Mouse (Mus musculus): ENCODE measurements around the gene Adprm.

The Adprm gene

DNA sequence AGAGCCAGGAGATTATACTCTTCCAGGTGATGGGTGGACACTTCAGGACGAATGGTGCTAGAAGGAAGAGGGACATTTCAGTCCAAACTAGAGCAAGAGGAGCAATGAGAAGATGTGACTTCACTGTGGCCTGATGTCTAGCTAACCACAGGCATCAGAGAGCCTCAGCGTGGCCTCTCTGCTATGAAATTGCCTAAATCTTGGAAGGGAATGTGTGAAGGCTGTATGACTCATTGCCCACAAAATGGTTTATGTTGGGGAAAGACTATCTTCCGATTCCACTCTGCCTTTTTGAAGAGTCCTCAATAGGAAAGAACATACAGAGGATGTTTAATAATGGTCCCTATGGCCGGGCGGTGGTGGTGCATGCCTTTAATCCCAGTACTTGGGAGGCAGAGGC is 24.4 kb upstream of the Adprm start:
- no peak for DNase-seq (ENCODE audit: low spot score in 2 of 2)

GRCm38 (mm10) chr11:67075036-67075435 is 22.6 kb upstream of the Adprm start:
- no peak for DNase-seq (ENCODE audit: low spot score in 2 of 2)

GRCm38 (mm10) chr11:67072615-67073130 is 20.3 kb upstream of the Adprm start:
- no peak for DNase-seq (ENCODE audit: low spot score in 2 of 2)

- DNase-seq (ENCODE audit: low spot score in 2 of 2): no peak
These were observed 15.3 kb upstream of the Adprm start for GRCm38 (mm10) chr11:67067741-67068140.

DNA sequence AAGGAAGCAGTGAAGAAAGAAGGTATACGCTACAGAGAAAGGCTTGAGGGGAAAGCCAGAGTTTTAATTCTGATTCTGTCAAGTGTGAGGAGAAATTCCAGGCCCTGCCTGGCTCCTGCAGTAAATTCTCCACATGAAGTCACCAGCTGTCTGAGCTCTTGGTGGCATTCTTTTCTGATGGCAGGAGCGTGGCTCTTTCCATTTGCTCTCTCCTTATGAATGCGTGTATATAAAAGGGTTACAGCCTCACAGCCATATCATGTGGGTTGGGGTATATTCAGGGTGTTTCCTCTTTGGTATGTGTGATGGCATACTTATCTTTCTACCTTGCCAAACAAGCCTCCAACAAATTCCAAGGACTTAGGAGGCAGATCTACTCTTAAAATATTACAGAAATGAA is 10.3 kb upstream of the Adprm start:
- DNase-seq (ENCODE audit: low spot score in 2 of 2): no peak

DNA sequence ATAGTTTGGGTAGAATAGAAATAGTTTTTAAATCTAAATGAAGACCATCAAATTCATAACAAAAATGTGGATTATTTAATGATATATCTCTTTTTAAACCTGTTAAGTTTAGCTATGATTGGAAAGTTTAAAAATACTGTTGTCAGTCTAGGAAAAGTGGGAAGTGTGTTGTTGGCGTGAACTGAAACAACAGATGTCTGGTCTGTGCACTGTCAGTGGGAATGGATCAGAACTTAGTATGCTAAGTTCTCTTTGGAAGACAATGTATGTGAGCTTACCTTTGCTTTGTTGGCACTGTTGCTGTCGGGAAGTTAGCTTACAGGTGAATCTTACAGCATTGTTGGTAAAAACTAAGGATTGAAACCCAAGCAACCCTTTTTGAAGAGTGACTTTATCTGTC is 8.9 kb upstream of the Adprm start:
- no peak for DNase-seq (ENCODE audit: low spot score in 2 of 2)

DNA sequence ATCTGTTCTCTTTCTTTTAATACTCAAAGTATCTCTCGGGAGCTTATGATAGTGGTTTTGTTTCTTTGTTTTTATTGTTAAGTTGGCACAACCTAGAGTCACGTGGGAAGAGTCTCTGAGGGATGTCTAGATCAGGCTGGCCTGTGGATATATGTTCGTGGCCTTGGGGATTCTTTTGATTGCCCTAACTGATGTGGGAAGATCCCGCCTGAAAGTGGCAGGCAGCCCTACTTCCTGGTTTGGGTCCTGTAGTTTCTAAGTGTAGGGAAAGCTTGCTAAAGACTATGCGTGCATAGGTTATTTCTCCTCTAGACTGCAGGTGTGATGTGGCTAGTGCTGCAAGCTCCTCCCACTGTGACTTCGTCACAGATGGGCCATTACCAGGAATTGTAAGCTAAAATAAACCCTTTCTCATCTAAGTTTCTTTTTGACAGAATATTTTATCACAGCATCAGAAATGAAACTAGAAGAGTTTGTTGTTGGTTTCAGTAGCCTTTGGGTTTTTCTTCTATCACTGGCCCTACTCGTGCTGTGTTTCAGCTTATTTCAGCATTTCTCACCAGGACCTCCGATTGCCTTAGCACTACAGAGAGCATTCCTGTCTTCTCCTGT is 2.5 kb upstream of the Adprm start:
- DNase-seq (ENCODE audit: low spot score in 2 of 2): no peak

- DNase-seq (ENCODE audit: low spot score in 2 of 2): no peak
These were observed 596 bp downstream of the Adprm start for GRCm38 (mm10) chr11:67051676-67052320.

DNA sequence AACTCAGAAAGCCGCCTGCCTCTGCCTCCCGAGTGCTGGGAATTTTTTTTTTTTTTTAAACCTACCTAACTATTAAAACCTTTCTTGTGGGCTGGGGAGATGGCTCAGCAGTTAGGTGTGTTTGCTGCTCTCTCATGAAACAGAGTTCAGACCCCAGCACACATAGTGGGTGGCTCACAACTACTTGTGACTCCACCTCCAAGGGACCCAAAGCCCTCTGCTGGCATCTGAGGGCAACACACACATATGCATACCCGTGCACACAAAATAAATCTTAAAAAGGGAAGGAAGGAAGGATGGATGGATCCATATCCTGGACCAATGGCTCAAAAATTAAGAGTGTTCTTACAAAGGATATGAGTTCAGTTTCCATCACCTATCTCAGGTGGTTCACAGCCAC is 3.1 kb downstream of the Adprm start:
- no peak for DNase-seq (ENCODE audit: low spot score in 2 of 2)

GRCm38 (mm10) chr11:67048496-67048895 is 3.9 kb downstream of the Adprm start:
- DNase-seq (ENCODE audit: low spot score in 2 of 2): no peak

GRCm38 (mm10) chr11:67047199-67047598 is 5.2 kb downstream of the Adprm start:
- DNase-seq (ENCODE audit: low spot score in 2 of 2): no peak

DNA sequence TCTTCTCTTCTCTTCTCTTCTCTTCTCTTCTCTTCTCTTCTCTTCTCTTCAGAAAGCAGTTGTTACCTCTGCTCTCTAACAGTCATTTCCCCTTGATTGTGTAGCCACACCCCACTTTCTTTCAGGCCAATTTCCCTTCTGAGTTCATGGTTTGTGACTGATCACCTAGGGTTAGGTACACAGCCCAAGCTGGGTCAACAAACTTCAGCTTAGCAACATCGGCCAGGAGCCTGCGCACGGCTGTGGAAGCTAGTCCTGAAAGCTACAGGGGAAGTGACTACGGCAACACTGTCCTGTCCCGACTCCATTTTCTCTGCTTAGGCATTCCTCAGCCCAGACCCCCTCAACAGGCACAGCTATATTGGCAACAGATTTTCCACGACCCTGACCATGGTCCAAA is 7.4 kb downstream of the Adprm start:
- DNase-seq (ENCODE audit: low spot score in 2 of 2): no peak

DNA sequence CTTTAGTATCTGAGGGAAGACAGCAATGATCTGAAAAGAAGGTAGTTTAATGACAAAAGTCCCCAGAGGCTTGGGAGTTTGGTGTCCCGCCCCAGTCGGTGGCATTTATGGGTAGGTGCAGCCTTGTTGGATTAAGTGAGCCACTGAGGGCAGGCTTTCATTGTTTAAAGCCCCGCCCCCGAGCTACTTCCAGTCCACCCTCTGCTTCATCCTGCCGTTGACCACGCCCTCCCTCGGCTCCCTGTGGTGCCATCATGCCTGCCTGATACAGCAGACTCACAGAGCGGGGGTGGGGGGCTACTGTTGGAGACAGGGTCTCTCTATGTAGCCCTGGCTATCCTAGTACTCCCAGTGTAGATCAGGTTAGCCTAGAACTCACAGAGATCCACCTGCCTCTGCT is 9.4 kb downstream of the Adprm start:
- no peak for DNase-seq (ENCODE audit: low spot score in 2 of 2)

- DNase-seq (ENCODE audit: low spot score in 2 of 2): no peak
These were observed 11.9 kb downstream of the Adprm start for GRCm38 (mm10) chr11:67040483-67040882.

DNA sequence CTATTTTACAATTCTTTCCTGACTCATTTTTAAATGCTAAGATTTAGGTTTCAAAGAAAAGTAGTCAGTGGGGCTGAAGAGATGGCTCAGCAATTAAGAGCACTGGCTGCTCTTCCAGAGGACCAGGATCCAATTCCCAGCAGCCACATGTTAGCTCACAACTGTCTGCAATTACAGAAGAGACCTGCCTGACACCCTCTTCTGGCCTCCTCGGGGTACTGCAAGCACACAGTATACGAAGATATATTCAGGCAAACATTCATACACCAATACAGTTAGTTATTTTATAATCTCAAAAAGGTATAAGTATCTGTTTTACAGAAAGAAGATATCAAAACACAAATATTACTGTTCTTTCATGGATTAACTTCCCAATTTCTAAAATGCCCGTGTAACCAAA is 12.6 kb downstream of the Adprm start:
- no peak for DNase-seq (ENCODE audit: low spot score in 2 of 2)

DNA sequence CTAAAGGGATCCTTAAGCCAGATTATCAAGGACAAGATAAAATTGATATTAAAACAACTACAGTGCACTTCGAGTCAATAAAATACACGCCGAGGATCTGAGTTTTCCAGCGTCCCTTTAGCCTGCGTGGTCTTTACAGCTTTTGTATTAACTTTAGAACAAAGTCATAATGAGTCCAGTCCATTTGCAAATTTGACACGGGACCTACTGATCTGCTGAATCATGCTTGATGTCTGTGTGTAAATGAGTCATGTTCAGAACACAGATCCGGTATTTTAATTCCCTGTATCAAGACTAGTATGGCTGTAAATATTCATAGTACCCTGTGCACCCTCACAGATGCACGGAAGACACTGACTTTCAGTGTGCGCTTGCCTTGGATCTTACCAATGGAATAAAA is 15.5 kb downstream of the Adprm start:
- no peak for DNase-seq (ENCODE audit: low spot score in 2 of 2)

GRCm38 (mm10) chr11:67036229-67036628 is 16.2 kb downstream of the Adprm start:
- DNase-seq (ENCODE audit: low spot score in 2 of 2): no peak

DNA sequence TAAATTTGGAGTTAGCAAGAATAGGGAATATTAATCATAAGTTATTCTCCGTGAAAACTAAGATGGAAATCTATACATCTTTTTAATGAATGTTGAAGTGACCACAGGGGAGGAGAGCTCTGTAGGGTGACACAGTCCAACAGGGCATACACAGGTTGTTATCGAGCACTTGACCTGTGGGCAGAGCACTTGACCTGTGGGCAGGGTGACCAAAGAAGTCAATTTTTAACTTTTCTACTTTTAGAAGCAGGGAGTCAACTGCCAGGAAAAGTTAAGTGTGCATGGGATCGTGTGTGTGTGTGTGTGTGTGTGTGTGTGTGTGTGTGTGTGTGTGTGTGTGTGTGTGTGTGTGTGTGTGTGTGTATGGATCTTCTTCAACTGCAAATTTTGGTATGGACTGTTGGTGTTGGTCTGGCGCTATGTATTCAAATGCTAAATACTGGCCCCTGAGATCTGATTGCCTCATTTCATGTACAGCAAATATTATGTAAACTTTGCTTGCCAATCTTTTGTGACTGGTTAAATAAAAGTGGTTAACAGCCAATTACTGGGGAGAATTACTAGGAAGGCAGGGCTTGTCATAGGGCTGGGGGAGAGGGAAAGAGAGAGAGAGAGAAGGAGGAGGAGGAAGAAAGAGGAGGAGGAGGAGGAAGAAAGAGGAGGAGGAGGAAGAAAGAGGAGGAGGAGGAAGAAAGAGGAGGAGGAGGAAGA is 17.5 kb downstream of the Adprm start:
- no peak for DNase-seq (ENCODE audit: low spot score in 2 of 2)

DNA sequence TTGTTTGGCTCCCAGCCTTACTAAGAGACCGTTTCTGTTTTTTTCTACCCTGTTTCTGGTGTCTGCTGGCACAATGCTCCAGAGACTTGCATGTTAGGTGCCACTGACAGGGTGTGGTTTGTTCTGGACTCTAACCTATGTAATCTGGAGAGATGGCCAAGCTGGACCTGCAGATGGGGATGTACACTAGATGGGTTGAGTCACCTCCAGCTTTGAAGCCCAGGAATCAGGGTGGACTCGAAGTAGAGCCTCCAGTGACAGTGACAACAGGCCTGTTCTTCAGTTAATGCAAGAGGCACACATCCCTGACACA is 20.8 kb downstream of the Adprm start:
- DNase-seq (ENCODE audit: low spot score in 2 of 2): no peak

- no peak for DNase-seq (ENCODE audit: low spot score in 2 of 2)
These were observed 21.3 kb downstream of the Adprm start for GRCm38 (mm10) chr11:67030904-67031602.

DNA sequence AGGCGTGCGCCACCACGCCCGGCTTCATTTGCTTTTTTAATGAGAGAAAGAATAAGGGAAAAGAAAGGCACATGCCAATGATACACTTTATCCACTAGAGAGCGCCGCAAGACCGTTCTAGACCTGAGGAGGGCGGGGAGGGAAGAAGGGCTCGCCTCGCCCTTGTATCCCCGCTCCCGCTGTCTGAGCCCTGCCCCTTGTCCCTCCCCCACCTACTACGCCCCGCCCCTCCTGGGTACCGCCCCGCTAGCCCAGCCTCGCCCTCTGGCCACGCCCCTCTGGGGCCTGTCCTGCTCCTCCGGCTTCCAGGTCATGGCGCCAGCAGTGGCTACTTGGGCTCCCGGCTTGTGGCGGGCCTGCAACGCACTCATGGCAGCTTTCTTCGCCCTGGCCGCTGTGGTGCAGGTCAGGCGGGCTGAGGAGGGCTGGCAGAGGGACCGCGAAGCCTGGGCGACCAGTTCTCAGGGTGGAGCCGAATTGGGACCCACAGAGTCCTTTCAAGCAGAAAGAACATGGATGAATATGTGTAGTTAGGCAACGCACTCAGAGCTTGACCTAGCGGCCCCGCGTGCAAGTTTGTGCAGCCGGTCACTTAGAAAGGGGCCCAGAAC is 27.4 kb downstream of the Adprm start, which contains the start of gene Tmem220:
TSS of gene Tmem220 (plus strand) at position 288 of the 611 bp plus-strand sequence.
- DNase-seq (ENCODE audit: low spot score in 2 of 2): peak; percentile 85 to 91

DNA sequence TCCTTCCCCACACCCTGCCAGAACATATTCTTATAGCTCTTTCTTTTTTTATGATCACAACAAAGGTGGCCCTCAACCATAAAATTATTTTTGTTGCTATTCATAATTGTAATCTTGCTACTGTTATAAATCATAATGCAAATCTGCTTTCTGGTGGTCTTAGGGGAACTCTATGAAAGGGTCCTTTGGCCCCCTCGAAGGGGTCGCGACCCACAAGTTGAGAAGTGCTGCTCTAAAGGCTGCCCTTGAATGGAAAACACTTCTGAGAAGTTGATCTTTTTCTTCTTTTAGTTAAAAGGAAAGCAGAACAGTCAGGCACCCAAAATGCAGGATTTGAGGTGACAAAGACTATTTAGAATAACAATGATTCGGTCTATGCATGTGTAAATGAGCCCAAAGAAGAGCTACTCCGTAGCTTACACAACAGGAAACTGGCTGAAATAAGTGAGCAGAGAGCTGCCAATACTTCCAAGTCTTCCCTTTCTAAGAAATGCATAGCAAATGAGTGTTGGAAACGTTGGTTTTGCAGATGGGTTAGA is 28.5 kb downstream of the Adprm start:
- no peak for DNase-seq (ENCODE audit: low spot score in 2 of 2)

All from thymus, postnatal 10 days (tissue).